Mouse (Mus musculus) kidney, embryonic 14.5 days (tissue): ENCODE measurements around the gene Lrrc74a. TPM values are rescaled to one million over a fixed set of nuclear protein-coding genes. Genes with fewer than 3 reads are reported as not detected.

Source experiments
- ATAC-seq: fragments of 200-750 bp; cut with Nextera tagmentation; 2 replicates; pipeline ENCODE4 v1.8.0; 2017; ENCODE audit warnings: moderate number of reproducible peaks, mild to moderate bottlenecking, moderate TSS enrichment, moderate library complexity; ENCODE audit not compliant: low FRiP score, low TSS enrichment
- H3K27ac ChIP-seq: fragments of 300-500 bp; sonication (generic); 2 replicates; pipeline ENCODE4 v1.5.1; 2014; ENCODE audit warnings: low read depth, mild to moderate bottlenecking, low read length, moderate library complexity, mixed read lengths
- H3K27me3 ChIP-seq: fragments of 300-500 bp; sonication (generic); 2 replicates; pipeline ENCODE4 v1.6.1; 2014; ENCODE audit warnings: mild to moderate bottlenecking, low read length; ENCODE audit not compliant: control insufficient read depth, insufficient read depth
- H3K36me3 ChIP-seq: fragments of 300-500 bp; sonication (generic); 2 replicates; pipeline ENCODE4 v1.6.1; 2014; ENCODE audit warnings: low read length, mixed read lengths; ENCODE audit not compliant: control insufficient read depth, insufficient read depth
- H3K4me1 ChIP-seq: fragments of 300-500 bp; sonication (generic); 2 replicates; pipeline ENCODE4 v1.6.1; 2014; ENCODE audit warnings: low read length, mixed read lengths; ENCODE audit not compliant: control insufficient read depth, insufficient read depth
- H3K4me2 ChIP-seq: fragments of 300-500 bp; sonication (generic); replicated peaks from 2 replicates; pipeline ENCODE4 v1.6.1; 2014; ENCODE audit warnings: low read depth, mild to moderate bottlenecking, low read length
- H3K4me3 ChIP-seq: fragments of 300-500 bp; sonication (generic); 2 replicates; pipeline ENCODE4 v1.5.1; 2014; ENCODE audit warnings: mild to moderate bottlenecking, low read length
- H3K9ac ChIP-seq: fragments of 300-500 bp; sonication (generic); 2 replicates; pipeline ENCODE4 v1.6.1; 2014; ENCODE audit warnings: low read depth, mild to moderate bottlenecking, low read length, moderate library complexity
- H3K9me3 ChIP-seq: fragments of 300-500 bp; sonication (generic); 2 replicates; pipeline ENCODE4 v1.6.1; 2016; ENCODE audit warnings: low read length; ENCODE audit not compliant: control insufficient read depth
- WGBS: fragments of 180-500 bp; shearing (Covaris S2); extraction: QIAGEN DNeasy Blood & Tissue Kit; methylation state at CpG from one replicate; pipeline ENCODE4 v1.1.7; 2014; 5-methylcytosine and 5-hydroxymethylcytosine counted together
- polyA plus RNA-seq: library from polyadenylated mRNA; unstranded; fragments of >200 nt; fragmentation: Nextera tagmentation; extraction: Ambion mirVana; gene quantifications from 2 replicates; pipeline ENCODE4 v1.2.1, GENCODE M21; 2014

The Lrrc74a gene
- polyA plus RNA-seq, 1 experiment from 2014 or later: not detected

DNA sequence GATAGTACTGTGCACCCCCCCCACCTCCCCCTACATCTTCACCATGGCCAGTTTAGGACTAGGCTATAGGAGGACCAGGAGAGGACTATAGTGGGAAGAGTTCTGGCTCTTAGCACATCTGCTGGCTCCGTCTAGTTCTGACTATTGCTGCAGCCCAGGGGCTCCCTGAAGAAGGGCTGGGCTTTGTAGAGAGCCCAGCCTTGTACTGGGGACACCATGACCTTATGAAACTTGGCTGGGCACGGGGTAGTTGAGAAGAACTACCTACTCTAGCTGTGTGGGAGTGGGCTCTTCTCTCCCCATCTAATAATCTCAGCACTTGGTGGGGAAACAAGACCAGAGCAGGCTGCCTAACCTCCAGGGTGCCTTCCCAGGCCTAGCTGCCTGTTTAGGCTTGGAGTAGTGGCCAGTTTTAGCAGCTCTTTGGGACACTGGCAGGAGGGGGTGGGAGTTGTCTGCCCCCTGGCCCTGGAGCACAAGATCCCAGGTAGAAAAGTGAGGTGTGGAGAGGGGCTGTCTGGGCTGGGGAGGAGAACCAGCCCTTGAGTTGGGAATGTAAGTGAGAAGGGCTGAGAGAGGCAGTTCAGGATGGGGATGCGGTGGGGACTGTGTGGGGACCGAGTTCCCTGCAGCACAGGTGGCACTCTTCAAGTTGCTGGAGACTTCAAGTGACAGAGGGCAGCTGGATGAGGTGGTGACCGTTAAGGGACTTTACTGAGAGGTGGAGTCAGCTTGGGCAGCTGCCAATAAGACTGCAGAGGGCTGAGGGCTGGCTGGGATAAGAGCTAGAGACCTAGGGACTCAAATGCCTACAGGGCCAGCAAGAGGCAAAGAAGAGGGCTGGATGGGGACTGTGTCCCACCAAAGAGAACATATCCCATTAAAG lies 41.5 kb upstream of the Lrrc74a start:
- Histone ChIP-seq H3K9ac (no peak overlapping the region), H3K36me3 (no peaks in the 10 kb centered on the region; the same call in 1 of the 2 replicates), H3K4me3 (no peak overlapping the region), H3K27me3 (no peaks in the 10 kb centered on the region), H3K4me1 (no peaks in the 10 kb centered on the region), H3K4me2 (no peak overlapping the region), H3K27ac (peak overlapping the region; percentile 15; the same call in 1 of the 2 replicates), H3K9me3 (peaks cover 7% of the 10 kb centered on the region; the same call in 1 of the 2 replicates)
- WGBS: 30% methylated on average over 5 of the region's 5 CpGs
- ATAC-seq: peak; percentile 65

DNA sequence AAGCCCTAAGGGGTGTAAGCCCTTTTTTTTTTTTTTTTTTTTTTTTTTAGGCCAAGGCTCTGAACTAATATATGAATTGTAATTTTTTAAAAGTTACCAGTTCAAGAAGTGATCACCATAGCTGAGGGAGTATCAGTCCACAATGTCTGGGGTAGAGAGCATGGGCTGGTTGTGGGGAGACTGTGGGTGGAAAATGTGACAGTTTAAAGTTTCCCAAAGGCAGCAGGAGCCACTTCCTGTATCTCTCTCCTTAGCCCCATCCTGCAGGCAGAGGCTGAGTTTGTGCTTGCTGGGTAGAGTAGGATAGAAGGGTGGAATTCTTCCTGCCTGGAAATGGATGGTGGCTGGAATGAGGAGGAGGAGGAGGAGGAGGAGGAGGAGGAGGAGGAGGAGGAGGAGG lies 40.8 kb upstream of the Lrrc74a start:
- Histone ChIP-seq H3K27me3 (no peaks in the 10 kb centered on the region), H3K27ac (no peak overlapping the region)
- ATAC-seq: no peak

DNA sequence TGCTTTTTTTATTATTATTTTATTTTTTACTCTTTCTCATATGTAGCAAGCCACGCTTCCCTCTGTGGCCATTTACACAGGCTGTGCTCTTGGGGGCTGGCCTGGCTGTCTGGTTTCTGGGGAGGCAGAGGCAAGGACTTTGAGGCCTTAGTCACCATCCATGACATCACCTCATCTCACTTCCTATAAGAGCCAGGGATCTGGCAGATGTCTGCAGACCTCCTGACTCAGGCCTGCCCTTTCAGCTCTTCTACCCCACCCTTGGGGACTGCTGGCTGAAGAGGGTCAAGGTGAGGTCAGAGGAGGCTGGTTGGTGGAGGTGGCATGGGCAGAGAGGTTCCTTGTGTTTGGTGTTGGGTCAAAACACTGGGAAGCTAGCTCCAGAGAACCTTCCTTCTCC lies 39.7 kb upstream of the Lrrc74a start:
- no peaks in the 10 kb centered on the region for H3K4me1 ChIP-seq
- 75% methylated on average over 1 of the region's 1 CpGs for WGBS
- no peak for ATAC-seq

More for the DNA sequence above, 40.8 kb upstream of the Lrrc74a start:
- Histone ChIP-seq H3K9me3 (peaks cover 7% of the 10 kb centered on the region; the same call in 1 of the 2 replicates), H3K4me3 (no peak overlapping the region), H3K4me2 (no peak overlapping the region), H3K4me1 (no peaks in the 10 kb centered on the region), H3K36me3 (no peaks in the 10 kb centered on the region; the same call in 1 of the 2 replicates), H3K9ac (no peak overlapping the region)

GRCm38 (mm10) chr12:86697996-86698395 lies 36.2 kb upstream of the Lrrc74a start:
- Histone ChIP-seq H3K4me3 (no peak overlapping the region), H3K27me3 (no peaks in the 10 kb centered on the region), H3K27ac (no peak overlapping the region), H3K9ac (no peak overlapping the region), H3K36me3 (no peaks in the 10 kb centered on the region), H3K9me3 (peaks cover 7% of the 10 kb centered on the region; the same call in 1 of the 2 replicates), H3K4me2 (no peak overlapping the region), H3K4me1 (0 out of 2 replicates have a peak, but pooled peaks cover 2% of the 10 kb centered on the region)
- ATAC-seq: no peak
- 87% methylated on average over 2 of the region's 2 CpGs for WGBS

More for the DNA sequence above, 39.7 kb upstream of the Lrrc74a start:
- Histone ChIP-seq H3K4me3 (no peak overlapping the region), H3K9me3 (peaks cover 7% of the 10 kb centered on the region; the same call in 1 of the 2 replicates), H3K4me2 (no peak overlapping the region), H3K36me3 (no peaks in the 10 kb centered on the region; the same call in 1 of the 2 replicates), H3K9ac (no peak overlapping the region), H3K27ac (no peak overlapping the region), H3K27me3 (no peaks in the 10 kb centered on the region)

GRCm38 (mm10) chr12:86698537-86698936 lies 35.6 kb upstream of the Lrrc74a start:
- H3K4me3 ChIP-seq: no peak overlapping the region
- peaks cover 7% of the 10 kb centered on the region; the same call in 1 of the 2 replicates for H3K9me3 ChIP-seq
- H3K36me3 ChIP-seq: no peaks in the 10 kb centered on the region
- no peak overlapping the region for H3K4me2 ChIP-seq
- no peak overlapping the region for H3K27ac ChIP-seq
- ATAC-seq: no peak
- no peak overlapping the region for H3K9ac ChIP-seq
- 0 out of 2 replicates have a peak, but pooled peaks cover 2% of the 10 kb centered on the region for H3K4me1 ChIP-seq
- no peaks in the 10 kb centered on the region for H3K27me3 ChIP-seq

DNA sequence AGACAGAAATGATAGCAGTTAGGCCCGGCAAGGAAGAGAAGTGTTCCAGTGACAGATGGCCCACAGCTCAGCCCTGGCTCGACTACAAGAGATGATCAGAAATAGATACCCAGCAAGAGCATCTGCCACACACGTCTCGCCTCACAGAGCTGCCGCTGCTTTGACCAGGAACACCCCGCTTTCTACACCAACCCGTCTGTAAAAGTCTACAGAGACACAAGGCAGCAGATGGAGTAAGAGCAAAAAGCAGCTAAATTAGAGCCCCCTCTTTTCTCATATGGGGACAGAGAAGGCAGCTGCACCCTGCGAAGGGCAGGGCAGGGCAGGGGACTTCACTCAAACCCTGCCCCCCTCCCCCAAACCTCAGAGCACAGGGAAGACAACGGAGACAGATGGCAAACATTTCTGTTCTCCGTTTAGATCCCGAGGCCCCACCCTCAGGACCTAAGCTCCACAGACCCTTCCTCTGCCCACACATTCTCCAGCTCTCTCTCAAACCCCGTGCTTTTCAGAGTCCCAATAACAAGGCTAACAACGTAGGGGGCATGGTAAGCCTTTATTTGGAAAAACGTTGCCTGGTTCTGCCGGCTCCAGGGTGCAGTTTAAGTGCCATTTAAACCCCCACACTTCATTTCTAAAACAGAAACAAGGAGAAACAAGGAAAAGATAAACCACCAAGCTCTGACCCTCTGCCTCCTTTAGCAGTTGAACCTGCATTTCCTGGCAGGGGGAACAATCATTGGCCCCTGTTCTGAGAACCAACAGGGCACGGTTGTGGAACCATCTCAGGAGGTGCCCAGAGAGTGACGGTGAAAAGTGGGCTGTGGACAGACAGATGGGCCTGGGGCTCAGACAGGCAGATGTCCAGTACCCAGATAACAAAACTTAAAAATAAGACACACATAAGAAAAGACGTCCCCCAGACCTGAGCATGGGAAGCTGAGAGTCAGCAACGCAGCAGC lies 33.9 kb upstream of the Lrrc74a start:
- WGBS: 36% methylated on average over 19 of the region's 19 CpGs
- Histone ChIP-seq H3K27ac (no peak overlapping the region), H3K4me1 (0 out of 2 replicates have a peak, but pooled peaks cover 2% of the 10 kb centered on the region), H3K9ac (no peak overlapping the region), H3K9me3 (peaks cover 7% of the 10 kb centered on the region; the same call in 1 of the 2 replicates), H3K36me3 (no peaks in the 10 kb centered on the region), H3K4me3 (no peak overlapping the region), H3K27me3 (no peaks in the 10 kb centered on the region), H3K4me2 (no peak overlapping the region)
- no peak for ATAC-seq

DNA sequence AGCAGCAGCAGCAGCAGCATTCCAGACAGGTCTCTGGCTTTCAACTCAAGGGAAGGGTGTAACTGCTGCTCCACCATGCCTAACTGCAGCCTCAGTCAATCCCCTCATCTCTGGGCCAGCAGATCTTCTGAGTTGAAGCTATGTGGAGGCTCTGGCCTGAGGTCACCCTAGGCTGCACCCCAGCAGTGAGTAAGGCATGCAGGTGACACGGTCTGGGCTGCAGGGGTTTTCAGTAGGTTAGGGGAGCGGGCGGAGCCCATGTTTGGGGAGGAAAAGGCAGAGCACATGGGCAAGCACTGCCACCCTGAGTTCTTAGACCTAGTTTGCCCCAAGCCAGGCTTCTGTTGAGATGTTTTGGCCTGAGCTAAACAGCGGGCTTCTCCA lies 33.2 kb upstream of the Lrrc74a start:
- ATAC-seq: 0 out of 2 replicates have a peak, but pooled peaks have one; percentile 17
- Histone ChIP-seq H3K4me1 (0 out of 2 replicates have a peak, but pooled peaks cover 2% of the 10 kb centered on the region), H3K4me3 (no peak overlapping the region), H3K27me3 (no peaks in the 10 kb centered on the region), H3K27ac (no peak overlapping the region), H3K36me3 (no peaks in the 10 kb centered on the region), H3K4me2 (no peak overlapping the region), H3K9me3 (peaks cover 7% of the 10 kb centered on the region; the same call in 1 of the 2 replicates), H3K9ac (no peak overlapping the region)
- WGBS: 76% methylated on average over 4 of the region's 4 CpGs

DNA sequence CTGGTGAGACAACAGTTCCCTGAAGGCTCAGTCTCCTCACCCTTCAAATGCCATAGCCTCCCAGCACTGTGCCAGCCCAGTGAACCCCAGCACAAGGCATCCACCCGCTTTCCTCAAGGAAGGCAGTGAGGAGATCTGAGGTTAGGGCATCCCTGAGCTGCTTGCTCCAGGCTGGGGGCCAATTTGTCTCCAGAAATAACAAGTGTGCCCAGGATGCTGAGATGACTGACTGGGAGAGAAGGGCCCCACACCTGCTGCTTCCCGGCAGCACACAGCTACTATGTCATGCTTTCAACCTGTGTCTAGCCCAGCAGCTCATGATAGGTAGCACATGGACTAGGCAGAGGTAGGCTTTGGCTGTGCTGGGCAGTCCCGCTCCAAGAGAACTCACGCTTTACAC lies 32.7 kb upstream of the Lrrc74a start:
- no peak for ATAC-seq
- Histone ChIP-seq H3K4me1 (0 out of 2 replicates have a peak, but pooled peaks cover 2% of the 10 kb centered on the region), H3K36me3 (no peaks in the 10 kb centered on the region), H3K4me3 (no peak overlapping the region), H3K27me3 (no peaks in the 10 kb centered on the region), H3K4me2 (no peak overlapping the region), H3K27ac (no peak overlapping the region), H3K9me3 (peaks cover 7% of the 10 kb centered on the region; the same call in 1 of the 2 replicates), H3K9ac (no peak overlapping the region)
- WGBS: 94% methylated on average over 4 of the region's 4 CpGs
